In the genomic region with DNA sequence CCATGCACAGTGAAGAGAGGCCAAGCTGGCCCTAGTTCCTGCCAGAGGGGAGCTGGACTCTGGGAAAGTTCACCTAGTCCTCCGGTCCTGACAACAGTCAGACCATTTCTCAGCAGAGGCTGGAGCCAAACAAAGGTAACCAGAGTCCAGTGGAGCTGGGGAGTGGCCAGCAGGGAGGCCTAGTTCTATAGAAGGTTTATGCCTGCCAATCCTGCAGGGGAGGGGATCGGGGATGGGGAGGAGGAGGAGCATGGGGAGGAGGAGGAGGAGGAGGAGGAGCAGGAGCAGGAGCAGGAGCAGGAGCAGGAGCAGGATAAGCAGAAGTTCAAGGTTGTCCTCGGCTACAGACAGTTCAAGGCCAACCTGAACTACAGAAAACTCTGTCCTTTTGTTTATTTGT, we compare ENCODE assay signal across 20 mouse cellular contexts.
A peak's percentile ranks its signal among the peaks of the same experiment; 100 is the strongest.
DNase-seq lines count a peak whose midpoint lies in the region; TF ChIP-seq lines count a peak whose summit lies in the region.
"Had no signal": no experiment of that assay in that cellular context is flagged by ENCODE, and none has a peak within 500 bp of the region (broad histone marks: within the 10 kb centered on the region; RNA-seq: fewer than 3 reads in every experiment).

No protein-coding gene starts in this region.

- intact Hi-C loops in gastrocnemius, adult 2 months (cut with DNase I): no loop called here

- no peaks in the 10 kb centered on the region for H3K27me3 ChIP-seq in liver, adult 2 months (ENCODE audit: control insufficient read depth, insufficient read depth, low read length)
- H3K27me3 ChIP-seq in embryonic facial prominence, embryonic 10.5 days (replicated peaks; ENCODE audit: low read depth, poor library complexity, severe bottlenecking): no peaks in the 10 kb centered on the region
- H3K27me3 ChIP-seq: embryonic facial prominence, embryonic 15.5 days; forebrain, embryonic 15.5 days; Patski had no signal

- H3K79me2 ChIP-seq in liver, adult 2 months (ENCODE audit: control insufficient read depth, insufficient read depth, low read length): no peaks in the 10 kb centered on the region

- H3K4me3 ChIP-seq in gastrocnemius, adult 2 months: no peak overlapping the region
- no peak overlapping the region for H3K4me3 ChIP-seq in liver, adult 2 months (ENCODE audit: insufficient read depth, low read depth, low read length)
- H3K4me3 ChIP-seq in embryonic facial prominence, embryonic 10.5 days: no peak overlapping the region
- H3K4me3 ChIP-seq: embryonic facial prominence, embryonic 15.5 days; forebrain, embryonic 15.5 days; megakaryocyte, embryonic 14.5 days had no signal

- WGBS in liver, adult 2 months: 35% methylated on average over 3 of the region's 3 CpGs
- 57% methylated on average over 3 of the region's 3 CpGs for whole genome bisulfite sequencing in embryonic facial prominence, embryonic 10.5 days

- TF ChIP-seq CTCF in gastrocnemius, adult 2 months (IDR thresholded peaks at IDR 0.05): no peak
- no peak for TF ChIP-seq CTCF in liver, adult 2 months (IDR thresholded peaks at IDR 0.05; ENCODE audit: low read depth, low read length)

- TF ChIP-seq POLR2A in liver, adult 2 months (IDR thresholded peaks at IDR 0.05; ENCODE audit: extremely low read depth, insufficient read depth, low read length): no peak

- H3K9me3 ChIP-seq in embryonic facial prominence, embryonic 10.5 days: peaks cover 5% of the 10 kb centered on the region; the same call in 1 of the 2 replicates
- H3K9me3 ChIP-seq: embryonic facial prominence, embryonic 15.5 days; forebrain, embryonic 15.5 days had no signal

- peak overlapping the region; percentile 4; the same call in 1 of the 2 replicates for H3K9ac ChIP-seq in liver, adult 2 months (ENCODE audit: low read depth, low read length)
- H3K9ac ChIP-seq: embryonic facial prominence, embryonic 15.5 days; forebrain, embryonic 15.5 days had no signal

- peaks cover 49% of the 10 kb centered on the region for H3K4me1 ChIP-seq in liver, adult 2 months (ENCODE audit: control insufficient read depth, insufficient read depth, low read length)
- peaks cover 79% of the 10 kb centered on the region for H3K4me1 ChIP-seq in embryonic facial prominence, embryonic 10.5 days
- H3K4me1 ChIP-seq: forebrain, embryonic 15.5 days had no signal

- no peaks in the 10 kb centered on the region for H3K36me3 ChIP-seq in liver, adult 2 months (ENCODE audit: control insufficient read depth, insufficient read depth, low read length)
- H3K36me3 ChIP-seq in embryonic facial prominence, embryonic 10.5 days (replicated peaks): no peaks in the 10 kb centered on the region
- H3K36me3 ChIP-seq: embryonic facial prominence, embryonic 15.5 days; forebrain, embryonic 15.5 days had no signal

- peak overlapping the region; percentile 99 for H3K27ac ChIP-seq in gastrocnemius, adult 2 months
- H3K27ac ChIP-seq in liver, adult 2 months (replicated peaks; ENCODE audit: insufficient read depth, low read depth, low read length): peak overlapping the region; percentile 90
- peak overlapping the region; percentile 1; the same call in 1 of the 2 replicates for H3K27ac ChIP-seq in embryonic facial prominence, embryonic 10.5 days (replicated peaks)
- H3K27ac ChIP-seq: forebrain, embryonic 15.5 days; hindbrain, postnatal 0 days; kidney, postnatal 0 days had no signal

- no peak for DNase-seq in gastrocnemius, adult 2 months
- DNase-seq in gastrocnemius, adult 18-20 months (ENCODE audit: low spot score): no peak
- peak; percentile 89 for DNase-seq in liver, adult 2 months (ENCODE audit: extremely low read depth, low read depth, low spot score)
- no peak for DNase-seq in liver
- DNase-seq in embryonic facial prominence, embryonic 10.5 days (ENCODE audit: low spot score): no peak
- peak; percentile 58 for DNase-seq in yolk sac, embryonic 10.5 days (ENCODE audit: low spot score)
- no peak for DNase-seq in frontal cortex, adult 2 months (ENCODE audit: extremely low spot score in 1 of 2, low spot score in 1 of 2)
- DNase-seq: adrenal gland, adult 8-10 months; cerebellum, adult 8-10 months; kidney, adult 11 months; lung, adult 2 months; midbrain, embryonic 14.5 days; thymus, adult 18-20 months; thymus, postnatal 4 days had no signal

Comparison
In these comparisons a context has a peak if more than half of its experiments do, and no peak if none do; other contexts are left out.
1. DNase-seq: peak in liver, adult 2 months (single experiment) and yolk sac, embryonic 10.5 days (single experiment); none in gastrocnemius, adult 2 months (single experiment), gastrocnemius, adult 18-20 months (single experiment), liver (single experiment), embryonic facial prominence, embryonic 10.5 days (single experiment) and frontal cortex, adult 2 months (0 of 2).
2. H3K27ac ChIP-seq: peak in every context shown above with its lines; median percentile 99 in gastrocnemius, adult 2 months; 90 in liver, adult 2 months; 1 in embryonic facial prominence, embryonic 10.5 days.